Mouse (Mus musculus) CH12.LX (cell line): ENCODE measurements around the gene Tlnrd1.

ENCODE experiments used
- BHLHE40 ChIP-seq: IDR thresholded peaks from 2 replicates; pipeline ENCODE4 v1.6.1; 2011; ENCODE audit warnings: mild to moderate bottlenecking, low read depth, low read length, improper control_type of control experiment
- CTCF ChIP-seq, 2 experiments: IDR thresholded peaks in 1 of 2; conservative IDR thresholded peaks in 1 of 2; 2 replicates each; pipeline ENCODE4 v1.5.1; 2011 to 2012; ENCODE audit warnings: low read depth in 2 of 2, low read length in 2 of 2, improper control_type of control experiment in 1 of 2, inconsistent platforms in 1 of 2, mild to moderate bottlenecking in 1 of 2, moderate library complexity in 1 of 2
- EP300 ChIP-seq: IDR thresholded peaks from 2 replicates; pipeline ENCODE4 v1.6.1; 2011; ENCODE audit warnings: low read length, improper control_type of control experiment
- ETS1 ChIP-seq: conservative IDR thresholded peaks from 2 replicates; pipeline ENCODE4 v1.6.1; 2012; ENCODE audit warnings: low read depth, mild to moderate bottlenecking, inconsistent platforms, low read length, improper control_type of control experiment, moderate library complexity
- IRF4 ChIP-seq: IDR thresholded peaks from 2 replicates; pipeline ENCODE4 v1.6.1; 2014; ENCODE audit warnings: low read depth, mild to moderate bottlenecking, inconsistent platforms, low read length, improper control_type of control experiment
- MAFK ChIP-seq: IDR thresholded peaks from 2 replicates; pipeline ENCODE4 v1.6.1; 2011; ENCODE audit warnings: low read length, improper control_type of control experiment; ENCODE audit not compliant: insufficient replicate concordance
- MXI1 ChIP-seq: IDR thresholded peaks from 2 replicates; pipeline ENCODE4 v1.6.1; 2011; ENCODE audit warnings: mild to moderate bottlenecking, low read depth, low read length, improper control_type of control experiment
- RAD21 ChIP-seq: IDR thresholded peaks from 2 replicates; pipeline ENCODE4 v1.6.1; 2011; ENCODE audit warnings: low read depth, mild to moderate bottlenecking, low read length, improper control_type of control experiment, moderate library complexity
- USF1 ChIP-seq: IDR thresholded peaks from 2 replicates; pipeline ENCODE4 v1.6.1; 2014; ENCODE audit warnings: low read depth, mild to moderate bottlenecking, inconsistent platforms, low read length, improper control_type of control experiment
- ZNF384 ChIP-seq: IDR thresholded peaks from 2 replicates; pipeline ENCODE4 v1.6.1; 2012; ENCODE audit warnings: low read depth, low read length, improper control_type of control experiment, inconsistent platforms

GRCm38 (mm10) chr7:83842486-83843259, 41.4 kb downstream of the Tlnrd1 start:
- TF ChIP-seq MAFK (no peak), MXI1 (no peak), RAD21 (no peak), ETS1 (no peak), IRF4 (no peak), BHLHE40 (no peak), ZNF384 (no peak), CTCF (conservative IDR thresholded peaks at IDR 0.05 in 1 of 2, IDR thresholded peaks at IDR 0.05 in 1 of 2; ENCODE audit: low read depth in 2 of 2, low read length in 2 of 2) (no peak), USF1 (no peak), EP300 (no peak)
